Comparison of ENCODE assay signal across 23 mouse cellular contexts in genomic region chr5:34896697-34897453, GRCm38 (mm10). TPM values are rescaled to one million over a fixed set of nuclear protein-coding genes. Genes with fewer than 3 reads are reported as not detected.
A peak's percentile ranks its signal among the peaks of the same experiment; 100 is the strongest.
DNase-seq lines count a peak whose midpoint lies in the region; ATAC-seq and TF ChIP-seq lines count a peak whose summit lies in the region.
"Had no signal": no experiment of that assay in that cellular context is flagged by ENCODE, and none has a peak within 500 bp of the region (broad histone marks: within the 10 kb centered on the region; RNA-seq: fewer than 3 reads in every experiment).

No protein-coding gene starts in this region.

- H3K4me1 ChIP-seq in stomach, embryonic 15.5 days, result no peaks in the 10 kb centered on the region
- H3K4me1 ChIP-seq in stomach, postnatal 0 days (replicated peaks; ENCODE audit: control insufficient read depth, insufficient read depth), result no peaks in the 10 kb centered on the region
- peaks cover 17% of the 10 kb centered on the region for H3K4me1 ChIP-seq in liver, embryonic 16.5 days (ENCODE audit: control insufficient read depth, low read depth, low read length)
- H3K4me1 ChIP-seq: forebrain, embryonic 13.5 days; hindbrain, embryonic 15.5 days; limb, embryonic 12.5 days; midbrain, embryonic 12.5 days had no signal

- no peak for DNase-seq in stomach, postnatal 0 days (ENCODE audit: low spot score)
- DNase-seq in urinary bladder, postnatal 14 days (ENCODE audit: low spot score), result no peak
- DNase-seq in thymus, postnatal 25 days, result no peak
- no peak for DNase-seq in right cerebral cortex, postnatal 25 days
- DNase-seq: adrenal gland, postnatal 10 days; cerebellum, adult 2 months; cerebellum, postnatal 36 days; heart, postnatal 4 days; kidney, adult 11 months; lung, embryonic 14.5 days; retina, postnatal 1 day; right cerebral cortex, postnatal 4 days had no signal

- no peak overlapping the region for H3K4me2 ChIP-seq in stomach, embryonic 15.5 days
- no peak overlapping the region for H3K4me2 ChIP-seq in stomach, postnatal 0 days (replicated peaks; ENCODE audit: low read depth)
- peak overlapping the region; percentile 21 for H3K4me2 ChIP-seq in liver, embryonic 16.5 days (ENCODE audit: low read depth, low read length)
- H3K4me2 ChIP-seq: forebrain, embryonic 13.5 days; heart, embryonic 13.5 days; hindbrain, embryonic 15.5 days; limb, embryonic 12.5 days; lung, embryonic 14.5 days; midbrain, embryonic 12.5 days had no signal

- no peaks in the 10 kb centered on the region for H3K9me3 ChIP-seq in stomach, embryonic 15.5 days
- no peaks in the 10 kb centered on the region for H3K9me3 ChIP-seq in stomach, postnatal 0 days (ENCODE audit: control insufficient read depth, low read length)
- H3K9me3 ChIP-seq in liver, embryonic 16.5 days (replicated peaks; ENCODE audit: control insufficient read depth, low read length), result no peaks in the 10 kb centered on the region
- H3K9me3 ChIP-seq: forebrain, embryonic 13.5 days; heart, embryonic 13.5 days; hindbrain, embryonic 15.5 days; limb, embryonic 12.5 days; midbrain, embryonic 12.5 days had no signal

- no peak overlapping the region for H3K9ac ChIP-seq in stomach, embryonic 15.5 days
- no peak overlapping the region for H3K9ac ChIP-seq in stomach, postnatal 0 days (ENCODE audit: low read length)
- H3K9ac ChIP-seq in liver, embryonic 16.5 days (ENCODE audit: low read depth, low read length), result peak overlapping the region; percentile 25; the same call in 1 of the 2 replicates
- H3K9ac ChIP-seq: forebrain, embryonic 13.5 days; heart, embryonic 13.5 days; hindbrain, embryonic 15.5 days; limb, embryonic 12.5 days; lung, embryonic 14.5 days; midbrain, embryonic 12.5 days had no signal

- 78% methylated on average over 3 of the region's 3 CpGs for WGBS in stomach, embryonic 15.5 days
- 73% methylated on average over 3 of the region's 3 CpGs for WGBS in stomach, postnatal 0 days
- 55% methylated on average over 3 of the region's 3 CpGs for WGBS in liver, embryonic 16.5 days (ENCODE audit: insufficient replicate concordance)

- no peak overlapping the region for H3K27ac ChIP-seq in stomach, embryonic 15.5 days
- H3K27ac ChIP-seq in stomach, postnatal 0 days (replicated peaks), result no peak overlapping the region
- peak overlapping the region; percentile 85 for H3K27ac ChIP-seq in liver, embryonic 16.5 days (ENCODE audit: low read length)
- H3K27ac ChIP-seq: forebrain, embryonic 13.5 days; heart, embryonic 13.5 days; hindbrain, embryonic 15.5 days; kidney, postnatal 0 days; limb, embryonic 12.5 days; macrophage; midbrain, embryonic 12.5 days had no signal

- TF ChIP-seq EP300 in stomach, postnatal 0 days (optimal IDR thresholded peaks at IDR 0.05), result no peak

- peaks cover 28% of the 10 kb centered on the region for H3K36me3 ChIP-seq in stomach, embryonic 15.5 days
- H3K36me3 ChIP-seq in stomach, postnatal 0 days (ENCODE audit: control insufficient read depth, insufficient read depth, low read length), result peaks cover 22% of the 10 kb centered on the region
- peaks cover 23% of the 10 kb centered on the region for H3K36me3 ChIP-seq in liver, embryonic 16.5 days (ENCODE audit: control insufficient read depth, insufficient read depth)

- TF ChIP-seq CTCF in stomach, postnatal 0 days (IDR thresholded peaks at IDR 0.05; ENCODE audit: low read depth), result no peak

- peak; percentile 85; the same call in 1 of the 2 replicates for ATAC-seq in stomach, embryonic 15.5 days (ENCODE audit: insufficient read depth, low FRiP score, low read depth)
- no peak for ATAC-seq in stomach, postnatal 0 days (ENCODE audit: low FRiP score, low TSS enrichment)
- peak; percentile 94 for ATAC-seq in erythroid progenitor cell, adult 5-6 weeks (replicated peaks; ENCODE audit: low FRiP score, poor library complexity, severe bottlenecking)
- ATAC-seq in liver, embryonic 16.5 days (ENCODE audit: low read depth), result peak; percentile 99
- ATAC-seq: forebrain, embryonic 13.5 days had no signal

- no peak overlapping the region for H3K4me3 ChIP-seq in stomach, embryonic 15.5 days (replicated peaks)
- H3K4me3 ChIP-seq in stomach, postnatal 0 days (ENCODE audit: low read depth, low read length), result no peak overlapping the region
- H3K4me3 ChIP-seq in liver, embryonic 16.5 days (ENCODE audit: low read depth, low read length), result no peak overlapping the region
- H3K4me3 ChIP-seq: forebrain, embryonic 13.5 days; heart, embryonic 13.5 days; hindbrain, embryonic 15.5 days; limb, embryonic 12.5 days; midbrain, embryonic 12.5 days had no signal

- H3K27me3 ChIP-seq in stomach, embryonic 15.5 days (replicated peaks), result no peaks in the 10 kb centered on the region
- H3K27me3 ChIP-seq in stomach, postnatal 0 days (ENCODE audit: control insufficient read depth, insufficient read depth, low read length), result no peaks in the 10 kb centered on the region
- H3K27me3 ChIP-seq in liver, embryonic 16.5 days (ENCODE audit: control insufficient read depth, insufficient read depth, low read depth, low read length), result no peaks in the 10 kb centered on the region
- H3K27me3 ChIP-seq: forebrain, embryonic 13.5 days; heart, embryonic 13.5 days; hindbrain, embryonic 15.5 days; limb, embryonic 12.5 days; midbrain, embryonic 12.5 days had no signal

RNA-seq across cellular contexts. Expression of gene Msantd1, which starts 10.9 kb away (rescaled TPM):
- 0.54 and 0.57 TPM in 2 replicates for polyA plus RNA-seq in stomach, embryonic 15.5 days (2015; fragmentation: Nextera tagmentation; extraction: Ambion mirVana)
- 0.24 and 0.36 TPM in 2 replicates for polyA plus RNA-seq in stomach, postnatal 0 days (2015; fragmentation: Nextera tagmentation; extraction: Ambion mirVana)
- 0.36 and 0.42 TPM in 2 replicates for total RNA-seq in erythroid progenitor cell, adult 5-6 weeks (2015; ENCODE audit: low replicate concordance)
- 3.5 TPM in 1 of 2 replicates, not detected in the other for total RNA-seq in erythroid progenitor cell, adult 5-6 weeks (2017; ENCODE audit: low replicate concordance)
- polyA plus RNA-seq in liver, embryonic 16.5 days (2015; fragmentation: Nextera tagmentation; extraction: Ambion mirVana), result 0.09 and 0.37 TPM in 2 replicates
- total RNA-seq: monocyte, adult 5-6 weeks had no signal
- polyA plus RNA-seq: heart, embryonic 13.5 days had no signal

RNA-seq across cellular contexts. Expression of gene Rgs12, which starts 52.4 kb away (rescaled TPM):
- 26.8 and 28.1 TPM in 2 replicates for polyA plus RNA-seq in stomach, embryonic 15.5 days (2015; fragmentation: Nextera tagmentation; extraction: Ambion mirVana)
- 12.7 and 14.2 TPM in 2 replicates for polyA plus RNA-seq in stomach, postnatal 0 days (2015; fragmentation: Nextera tagmentation; extraction: Ambion mirVana)
- total RNA-seq in erythroid progenitor cell, adult 5-6 weeks (2015; ENCODE audit: low replicate concordance), result 37.3 and 41.4 TPM in 2 replicates
- total RNA-seq in erythroid progenitor cell, adult 5-6 weeks (2017; ENCODE audit: low replicate concordance), result 62.8 and 79.7 TPM in 2 replicates
- polyA plus RNA-seq in liver, embryonic 16.5 days (2015; fragmentation: Nextera tagmentation; extraction: Ambion mirVana), result 15.7 and 16.2 TPM in 2 replicates
